Mouse (Mus musculus) right cerebral cortex, postnatal 10 days (tissue): ENCODE measurements around the gene Tmem43.

ENCODE experiments used
- DNase-seq, 2 experiments: peaks; one replicate each; pipeline ENCODE4 v3.0.0; 2021; ENCODE audit warnings: low spot score in 2 of 2

Tmem43 gene

DNA sequence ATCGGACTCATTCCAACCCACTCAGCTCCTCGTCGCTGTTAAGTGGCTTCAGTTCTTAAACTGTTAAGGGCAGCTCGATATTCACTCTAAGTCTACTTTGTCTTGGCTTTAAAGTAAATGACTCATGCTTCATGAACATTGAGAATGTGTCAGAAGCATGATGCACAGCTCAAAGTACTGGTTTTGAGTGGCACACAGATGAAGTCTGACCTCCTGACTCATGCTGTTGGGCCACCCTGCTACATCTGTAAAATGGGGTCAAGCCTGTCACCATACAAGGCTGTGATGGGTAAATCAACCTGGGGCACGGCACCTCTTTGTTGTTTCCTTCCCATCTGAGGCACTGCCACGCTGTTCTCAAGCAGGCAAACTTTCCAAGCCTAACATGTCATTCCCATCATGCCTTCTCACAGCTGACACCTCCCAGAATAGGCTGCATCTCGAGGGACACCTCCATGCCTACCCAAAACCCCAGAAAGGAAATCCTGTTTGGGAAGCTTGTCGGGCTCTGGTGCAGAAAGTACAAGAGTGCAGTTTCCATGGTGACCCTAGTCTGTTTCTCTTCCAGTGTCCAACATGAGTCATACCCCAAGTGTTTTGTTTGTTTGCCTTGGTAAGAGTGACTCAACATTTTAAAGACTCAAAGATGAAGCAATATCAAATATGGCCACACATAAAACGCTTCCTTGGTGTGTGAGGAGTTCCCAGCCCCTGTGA is 15.2 kb downstream of the Tmem43 start:
- no peak for DNase-seq

DNA sequence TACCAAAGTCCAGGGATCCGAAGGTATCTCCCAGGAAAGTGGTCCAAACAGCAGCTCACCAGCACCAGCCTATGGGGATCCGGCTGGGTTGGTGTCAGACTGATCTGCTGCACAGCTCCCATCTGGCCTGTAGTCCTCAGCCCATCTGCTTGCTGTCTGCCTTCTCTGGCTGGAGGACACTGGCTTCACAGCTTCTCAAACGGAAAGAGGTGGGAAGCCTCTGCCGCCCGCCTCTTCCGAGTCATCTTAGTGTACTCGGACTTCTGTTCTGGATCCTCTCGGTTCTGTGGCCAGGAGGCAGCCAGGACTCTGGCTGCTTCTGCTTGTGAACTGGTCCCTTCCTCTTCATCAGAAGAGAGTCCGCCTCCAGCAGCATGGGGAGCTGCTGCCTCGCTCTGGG is 16.4 kb downstream of the Tmem43 start:
- peak in 1 of 2 experiments; percentile 46 for DNase-seq

DNA sequence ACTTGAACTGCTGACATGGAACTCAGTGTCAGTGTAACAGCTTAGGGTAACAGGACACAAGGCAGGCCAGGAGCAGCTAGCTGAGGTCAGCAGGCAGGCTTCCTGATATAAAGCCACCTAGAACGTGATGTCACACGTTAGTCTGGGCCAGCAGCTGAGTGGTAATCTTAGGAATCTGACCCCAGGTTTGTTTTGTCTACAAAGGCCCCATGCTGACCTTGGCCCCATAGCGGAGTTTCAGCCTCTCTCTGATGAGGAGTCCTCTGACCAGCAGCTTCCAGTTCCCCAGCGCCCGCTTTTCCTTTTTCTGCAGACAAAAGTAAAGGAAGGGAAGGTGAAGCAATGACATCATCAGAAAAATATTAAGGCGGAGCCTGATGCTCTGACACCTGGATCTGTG is 17.5 kb downstream of the Tmem43 start:
- DNase-seq = no peak

DNA sequence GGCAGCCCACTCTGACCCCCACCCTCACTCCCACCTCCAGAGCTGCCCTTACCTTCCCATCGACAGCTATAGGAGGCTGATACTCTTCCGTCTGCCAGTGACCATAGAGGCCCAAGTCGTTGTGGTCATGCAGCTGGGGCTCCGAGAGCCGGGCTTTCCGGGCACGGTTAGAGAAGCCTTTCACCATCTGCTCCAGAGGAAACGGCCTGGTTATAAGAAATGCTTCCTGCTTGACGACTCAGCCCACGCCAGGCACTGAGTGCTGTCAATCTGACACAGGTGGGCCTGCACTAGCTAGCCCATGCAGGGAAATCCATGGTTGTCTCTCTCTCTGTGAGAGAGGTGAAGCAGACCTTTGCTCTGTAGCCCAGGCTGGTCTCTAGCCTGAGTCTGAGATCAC is 19.6 kb downstream of the Tmem43 start:
- DNase-seq = no peak

DNA sequence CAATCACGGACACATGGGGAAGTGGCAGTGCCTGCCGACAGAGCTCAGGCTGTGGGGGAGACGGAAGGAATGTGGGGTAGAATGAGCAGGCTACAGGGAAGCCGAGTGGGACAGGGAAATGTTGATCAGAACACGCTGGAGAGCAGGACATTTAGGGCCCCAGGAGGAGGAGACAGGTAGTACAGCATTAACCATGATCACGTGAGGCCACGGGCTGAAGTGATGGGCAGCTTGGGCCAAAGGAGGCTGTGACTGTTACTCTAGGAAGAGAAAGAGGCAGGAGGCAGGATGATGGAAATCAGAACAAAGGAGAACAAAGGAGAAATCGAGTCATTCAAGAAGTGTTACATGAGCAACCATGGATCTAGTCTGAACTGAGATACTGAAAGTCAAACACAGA is 21.0 kb downstream of the Tmem43 start:
- DNase-seq = no peak

GRCm38 (mm10) chr6:91503302-91503701 is 29.8 kb downstream of the Tmem43 start:
- no peak for DNase-seq

GRCm38 (mm10) chr6:91506036-91506435 is 32.5 kb downstream of the Tmem43 start:
- DNase-seq = no peak

DNA sequence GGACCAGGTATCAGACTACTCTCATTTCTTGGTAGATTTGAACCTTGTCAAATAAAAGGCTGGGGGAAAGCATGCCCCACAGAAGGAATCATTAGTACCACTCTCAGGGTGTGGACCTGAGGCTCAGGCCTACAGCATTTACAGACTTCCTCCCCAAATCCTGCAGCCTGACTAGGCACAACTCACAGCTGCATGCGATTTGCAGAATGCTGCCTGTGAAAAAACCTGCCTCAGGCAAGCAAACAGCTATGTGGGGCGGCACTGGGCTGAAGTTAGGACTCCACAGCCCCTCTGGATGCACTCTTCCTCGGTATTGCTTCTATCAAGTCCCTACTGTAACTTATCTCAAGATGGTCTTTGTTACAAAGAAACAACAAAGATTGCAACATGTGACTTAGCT is 34.5 kb downstream of the Tmem43 start:
- DNase-seq = no peak

- DNase-seq = peak in 1 of 2 experiments; percentile 64
Observed at GRCm38 (mm10) chr6:91509326-91509725, 35.8 kb downstream of the Tmem43 start.

GRCm38 (mm10) chr6:91510211-91510610 is 36.7 kb downstream of the Tmem43 start:
- DNase-seq = no peak

GRCm38 (mm10) chr6:91514135-91514534 is 40.6 kb downstream of the Tmem43 start:
- DNase-seq = no peak

- DNase-seq = no peak
Observed at GRCm38 (mm10) chr6:91514737-91515362, 41.3 kb downstream of the Tmem43 start.

GRCm38 (mm10) chr6:91515545-91516449 is 42.3 kb downstream of the Tmem43 start, which contains the start of the genes Xpc and Lsm3:
Xpc (minus strand) TSS chr6:91515888.
Lsm3 (plus strand) TSS chr6:91515928.
- peak; percentile 98 to 99 for DNase-seq

- no peak for DNase-seq
Observed at GRCm38 (mm10) chr6:91518454-91519020, 45.0 kb downstream of the Tmem43 start.

- DNase-seq = no peak
Observed at GRCm38 (mm10) chr6:91522816-91523215, 49.3 kb downstream of the Tmem43 start.

DNA sequence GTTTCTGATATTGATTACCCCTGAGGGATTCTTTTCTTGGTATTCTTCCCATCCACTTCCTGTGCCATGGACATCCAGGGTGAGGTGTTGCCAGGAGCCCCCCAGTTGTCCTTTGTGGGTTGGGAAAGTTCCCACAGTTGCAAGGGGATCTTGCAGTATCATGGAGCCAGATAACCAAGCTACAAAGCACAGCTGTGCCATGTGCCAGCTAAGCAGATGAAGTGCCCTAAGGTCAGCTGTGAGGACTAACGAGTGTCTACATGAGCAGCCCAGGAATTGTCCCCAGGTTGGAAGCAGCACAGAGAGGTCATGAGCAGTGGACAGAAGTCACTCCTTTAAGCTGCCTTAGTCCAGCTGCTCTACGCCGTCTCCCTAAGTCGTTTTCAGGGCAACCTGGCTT is 52.0 kb downstream of the Tmem43 start:
- DNase-seq = no peak

- DNase-seq = no peak
Observed at GRCm38 (mm10) chr6:91527227-91527860, 53.8 kb downstream of the Tmem43 start.

- DNase-seq = no peak
Observed at GRCm38 (mm10) chr6:91528265-91528664, 54.8 kb downstream of the Tmem43 start.

DNA sequence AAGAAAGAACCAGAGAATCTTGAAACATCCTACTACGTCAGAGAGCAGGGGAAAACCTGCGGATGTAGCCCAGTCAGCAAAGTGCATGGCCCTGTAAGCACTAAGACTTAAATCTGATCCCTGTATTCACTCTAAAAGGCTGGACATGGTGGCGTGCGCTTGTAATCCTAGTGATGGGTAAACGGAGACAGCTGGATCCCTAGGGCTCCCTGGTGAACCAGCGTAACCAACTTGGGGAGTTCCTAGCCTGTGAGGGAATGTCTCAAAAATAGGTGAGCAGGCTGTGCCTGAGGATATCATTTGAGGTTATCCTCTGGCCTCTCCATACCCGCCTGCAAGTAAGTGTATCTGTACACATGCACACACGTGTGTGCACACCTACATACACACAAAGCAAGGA is 57.2 kb downstream of the Tmem43 start:
- no peak for DNase-seq

GRCm38 (mm10) chr6:91531276-91531675 is 57.8 kb downstream of the Tmem43 start:
- no peak for DNase-seq

DNA sequence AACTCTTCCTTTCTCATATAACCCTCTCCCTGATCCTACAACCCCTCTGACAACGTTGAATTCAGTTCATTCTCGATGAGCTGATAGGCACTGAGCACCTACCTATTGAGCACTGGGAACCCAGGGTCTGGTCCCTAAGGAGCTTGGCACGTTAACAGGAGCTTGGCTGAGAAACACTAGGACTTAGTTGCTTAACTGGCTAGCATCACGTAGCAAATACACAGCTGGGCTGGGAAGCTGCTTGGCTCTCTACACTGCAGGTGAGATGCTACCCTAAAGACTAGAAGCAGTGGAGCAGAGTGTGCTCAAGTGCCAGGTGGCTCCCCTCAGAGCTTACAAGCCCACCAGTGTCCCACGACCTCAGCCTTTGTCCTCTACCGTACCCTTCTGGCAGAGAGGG is 59.2 kb downstream of the Tmem43 start:
- no peak for DNase-seq

DNA sequence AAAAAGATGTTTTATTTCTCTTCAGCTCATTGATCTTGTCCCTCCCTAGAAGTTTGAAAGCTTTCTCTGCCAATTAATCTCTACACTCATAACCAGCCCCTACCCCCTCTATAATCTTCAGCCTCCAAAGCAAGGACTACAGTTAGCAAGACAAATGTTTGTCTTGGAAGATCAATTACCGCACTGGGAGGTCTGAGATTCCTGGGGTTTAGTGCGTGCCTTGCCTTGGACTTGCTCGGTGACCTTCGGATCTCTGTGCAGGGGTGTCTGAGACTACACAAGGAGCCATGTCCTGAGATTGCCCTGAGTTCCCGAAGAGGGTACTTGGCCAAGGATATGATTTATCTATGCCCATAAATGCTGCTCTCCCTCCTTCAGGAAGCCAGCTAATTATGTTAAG is 59.9 kb downstream of the Tmem43 start:
- DNase-seq = no peak
